Mouse (Mus musculus): ENCODE results near the gene Egfl8. TPM values are rescaled to one million over a fixed set of nuclear protein-coding genes. Genes with fewer than 3 reads are reported as not detected.

Gene Egfl8
- 1 to 10 TPM; 2.5 to 3.4 TPM for total RNA-seq (2021)

DNA sequence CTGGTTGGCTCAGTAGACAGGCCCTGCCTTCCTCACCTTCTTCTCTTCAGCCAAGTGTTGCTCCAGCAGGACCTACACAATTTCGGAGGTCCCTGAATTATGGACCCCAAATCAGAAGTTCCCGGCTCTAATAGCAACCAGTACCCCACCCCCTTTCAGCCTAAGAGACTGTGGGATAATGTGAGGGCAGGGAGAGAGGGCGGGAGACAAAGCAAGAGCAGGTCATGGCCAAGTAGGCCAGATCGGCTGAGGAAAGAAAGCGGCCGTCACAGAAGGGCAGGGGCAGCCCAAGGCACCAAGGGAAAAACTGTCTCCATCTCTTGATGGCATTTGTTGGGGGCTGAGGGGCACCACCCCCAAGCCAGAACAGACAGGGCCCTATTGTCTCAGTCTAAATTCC lies at the start of gene Egfl8:
Gene Egfl8, minus strand, starts transcription at position 101 of the 400 bp plus-strand sequence.
- no peak for DNase-seq

DNA sequence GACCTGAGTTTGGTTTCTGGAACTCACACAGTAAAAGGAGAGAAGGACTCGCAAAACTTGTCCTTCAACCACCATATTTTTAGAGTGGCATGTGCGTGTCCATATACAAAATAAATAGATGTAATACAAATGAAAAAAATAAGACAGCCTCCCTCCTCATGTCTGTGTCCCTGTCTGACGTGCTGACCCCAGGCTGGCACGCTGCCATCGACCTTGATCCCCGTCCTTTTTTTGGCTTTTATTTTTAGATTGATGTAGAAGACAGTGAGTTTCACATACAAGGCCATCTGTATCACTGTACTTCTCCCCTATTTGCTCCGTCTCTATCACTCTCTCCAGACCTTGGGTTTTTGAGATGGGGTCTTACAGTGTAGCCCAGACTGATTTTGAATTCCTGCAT lies 48.7 kb upstream of the Egfl8 start:
- no peak for DNase-seq

DNA sequence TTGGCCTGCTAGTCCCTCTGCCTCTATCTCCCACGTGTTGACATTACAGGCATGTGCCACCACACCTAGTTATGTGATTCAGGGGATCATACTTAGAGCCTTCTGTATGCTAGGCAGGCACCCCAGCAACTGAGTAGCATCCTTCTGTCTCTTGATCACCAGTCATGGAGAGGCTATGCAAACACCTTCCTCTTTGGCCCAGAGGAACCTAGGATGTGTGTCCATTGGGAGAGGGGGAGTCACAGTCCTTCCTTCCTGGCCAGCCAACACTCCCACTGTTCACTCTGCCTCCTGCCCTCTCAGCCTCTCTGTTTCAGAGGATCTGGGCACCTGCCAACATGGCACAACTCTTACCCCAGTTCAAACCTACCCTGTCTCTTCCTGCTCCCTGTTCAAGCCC lies 47.8 kb upstream of the Egfl8 start:
- DNase-seq: no peak

DNA sequence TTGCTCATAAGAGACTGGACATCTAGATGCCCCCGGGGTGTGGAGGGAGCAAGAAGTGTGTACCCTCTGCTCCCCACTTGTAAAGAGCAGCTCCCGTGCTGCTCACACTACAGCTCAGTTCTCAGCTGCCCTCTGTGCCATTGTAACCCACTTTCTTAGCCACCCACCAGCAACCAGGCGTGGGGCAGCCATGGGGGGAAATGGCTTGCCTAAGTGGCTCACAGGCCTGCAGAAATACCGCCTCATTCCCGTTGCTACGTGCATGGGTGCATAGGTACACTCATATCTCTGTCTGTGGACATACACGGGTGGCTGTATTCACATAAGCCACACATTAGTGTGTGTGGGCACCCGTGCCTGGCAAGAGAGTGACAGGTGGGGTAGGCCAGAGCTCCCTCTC lies 47.2 kb upstream of the Egfl8 start:
- no peak for DNase-seq

DNA sequence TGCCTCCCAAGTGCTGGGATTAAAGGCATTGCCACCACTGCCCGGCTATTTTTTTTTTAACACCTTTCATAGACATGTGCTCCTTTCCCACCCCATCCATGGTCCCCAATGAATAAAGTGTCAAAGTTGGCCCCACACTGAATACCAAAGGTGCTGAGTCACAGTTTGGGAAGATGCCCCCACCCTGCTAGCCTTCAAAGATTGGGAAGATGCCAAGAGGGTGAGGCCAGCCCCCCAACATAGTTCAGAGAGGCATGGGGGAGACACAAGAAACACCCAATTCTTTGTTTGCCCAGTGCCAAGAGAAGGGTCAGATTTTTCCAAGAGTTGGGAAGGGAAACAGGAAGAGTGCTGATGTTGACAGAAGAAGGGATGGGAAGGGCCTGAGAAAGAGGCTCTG lies 46.7 kb upstream of the Egfl8 start:
- DNase-seq: no peak

DNA sequence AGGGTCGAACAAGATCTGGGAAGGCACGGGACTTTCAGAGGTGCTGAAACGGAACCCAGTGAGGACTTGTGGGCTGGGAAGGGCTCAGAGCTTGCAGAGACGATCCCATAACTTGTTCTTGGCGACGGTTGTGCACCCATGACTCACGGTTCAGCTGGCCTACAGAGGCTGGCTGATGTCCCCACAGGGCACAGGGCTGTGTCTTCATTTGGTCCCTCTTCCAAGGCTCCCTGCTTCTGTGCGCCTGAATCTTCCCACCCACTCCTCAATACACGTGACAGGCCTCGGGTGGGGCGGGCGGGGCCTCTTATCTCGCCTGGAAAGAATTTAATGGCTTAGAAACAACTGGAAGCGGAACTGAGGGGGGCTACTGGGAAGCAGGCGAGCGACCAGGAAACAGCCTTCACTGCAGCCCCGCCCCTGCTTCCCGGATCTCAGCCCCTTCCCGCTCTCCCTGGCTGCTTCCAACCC lies 45.4 kb upstream of the Egfl8 start:
- DNase-seq: peak; percentile 71

DNA sequence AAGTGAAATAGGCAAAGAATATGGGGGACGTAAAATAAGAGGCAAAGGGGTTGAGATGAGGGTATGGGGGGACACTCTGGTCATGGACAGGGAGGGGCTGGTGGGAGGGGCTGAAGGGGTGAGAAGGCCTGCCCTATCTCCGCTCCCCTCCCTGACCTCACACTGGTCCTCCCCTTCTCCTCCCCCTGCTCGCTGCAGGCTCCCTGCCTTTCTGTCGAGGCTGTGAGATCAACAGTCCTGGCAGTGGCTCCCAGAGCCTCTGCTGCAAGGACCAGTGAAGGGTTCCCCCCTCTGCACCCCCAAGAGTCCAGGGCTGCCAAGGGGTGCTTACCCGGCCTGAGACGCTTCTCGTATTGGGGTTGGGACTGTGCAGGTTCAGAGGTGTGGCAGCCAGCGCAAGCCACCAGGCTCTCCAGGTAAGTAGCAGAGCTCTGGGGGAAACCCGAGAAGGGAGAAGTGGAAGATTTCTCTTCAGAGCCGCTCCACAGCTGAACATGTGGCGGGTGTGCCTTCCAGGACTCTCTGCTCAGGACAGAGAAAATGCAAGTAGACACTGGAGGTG lies 44.6 kb upstream of the Egfl8 start:
- peak; percentile 47 for DNase-seq

DNA sequence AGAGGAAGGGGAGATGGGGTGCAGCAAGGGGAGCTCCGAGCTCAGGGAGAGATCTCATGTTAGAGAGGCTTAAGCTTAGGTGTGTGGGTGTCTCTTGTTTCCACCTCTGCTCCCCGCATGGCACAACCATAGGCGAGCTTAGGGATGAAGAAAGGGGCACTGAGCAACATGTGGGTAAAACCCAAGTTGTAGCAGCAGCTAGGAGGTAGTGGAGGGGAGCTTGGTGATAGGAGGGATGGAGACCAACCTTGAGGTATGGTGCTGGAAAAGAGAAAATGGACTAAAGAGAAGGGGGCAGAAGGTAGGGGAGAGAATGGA lies 44.1 kb upstream of the Egfl8 start:
- DNase-seq: no peak

DNA sequence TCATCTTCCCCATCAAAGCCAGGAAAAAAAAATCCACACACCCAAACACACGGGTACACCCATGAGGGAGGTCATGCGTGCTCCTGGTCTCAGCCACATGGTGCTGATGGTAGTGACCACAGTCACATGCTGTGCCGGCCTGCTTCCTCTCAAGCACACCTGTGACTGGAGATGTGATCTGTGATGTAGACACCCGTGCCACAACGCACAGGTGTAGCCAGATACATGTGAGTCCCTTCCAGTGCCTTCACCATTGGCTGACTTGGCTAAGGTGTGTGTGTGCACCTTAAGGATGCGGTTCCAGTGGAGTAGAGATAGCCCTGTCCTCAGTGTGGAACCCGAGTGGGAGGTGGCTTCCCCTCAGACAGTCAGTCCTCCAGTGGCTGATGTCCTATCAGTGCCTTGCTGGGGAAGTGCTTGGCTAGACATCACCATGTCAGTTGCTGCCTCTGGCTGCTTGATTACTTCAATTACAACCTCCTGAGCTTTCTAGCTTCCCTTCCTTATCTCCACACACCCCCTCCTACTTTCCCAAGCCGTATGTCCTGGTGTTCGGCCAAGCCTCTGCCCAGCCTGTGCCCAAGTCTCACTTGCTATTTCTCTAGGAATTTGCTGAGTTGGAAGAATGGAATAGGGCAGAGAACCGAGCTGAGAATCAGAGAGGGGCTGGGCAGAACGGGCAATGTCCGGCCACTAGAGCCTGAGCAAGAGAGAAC lies 43.6 kb upstream of the Egfl8 start:
- no peak for DNase-seq

DNA sequence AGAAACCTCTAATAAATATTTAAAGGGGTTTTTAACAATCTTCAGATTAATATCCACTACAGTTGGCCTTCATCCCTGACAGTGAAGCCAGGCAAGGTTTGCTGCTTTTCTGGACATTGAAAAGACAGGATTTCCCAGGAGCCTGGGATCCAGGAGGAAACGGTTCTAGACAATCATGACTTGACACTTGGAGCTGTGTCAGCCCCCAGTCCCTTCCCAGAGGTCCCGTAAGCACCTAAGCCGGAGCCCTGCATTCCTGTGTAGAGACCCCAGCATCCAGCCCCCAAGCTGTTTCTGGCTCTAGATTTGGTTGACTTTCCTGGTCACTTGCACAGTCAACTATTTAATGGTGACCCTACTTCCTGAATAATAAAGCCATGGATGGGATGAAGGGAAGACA lies 42.8 kb upstream of the Egfl8 start:
- DNase-seq: no peak

DNA sequence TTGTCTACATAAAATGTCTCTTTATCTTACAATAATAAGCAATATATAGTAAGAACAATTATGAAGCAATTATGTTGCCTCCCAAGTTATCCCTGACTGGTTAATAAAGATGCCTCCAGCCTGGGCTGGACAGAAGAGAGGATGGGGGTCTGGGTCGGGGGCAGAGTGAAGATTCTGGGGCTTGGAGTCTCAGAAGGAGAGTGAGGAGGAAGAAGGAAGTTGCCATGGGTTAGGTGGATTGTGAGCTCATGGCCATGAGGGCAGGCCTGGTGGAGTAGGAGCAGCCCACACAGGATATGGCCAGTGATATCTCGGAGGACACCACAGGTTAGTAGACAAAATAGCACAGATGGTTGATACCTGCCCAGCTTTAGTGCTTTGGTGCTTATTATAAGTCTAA lies 42.4 kb upstream of the Egfl8 start:
- no peak for DNase-seq

DNA sequence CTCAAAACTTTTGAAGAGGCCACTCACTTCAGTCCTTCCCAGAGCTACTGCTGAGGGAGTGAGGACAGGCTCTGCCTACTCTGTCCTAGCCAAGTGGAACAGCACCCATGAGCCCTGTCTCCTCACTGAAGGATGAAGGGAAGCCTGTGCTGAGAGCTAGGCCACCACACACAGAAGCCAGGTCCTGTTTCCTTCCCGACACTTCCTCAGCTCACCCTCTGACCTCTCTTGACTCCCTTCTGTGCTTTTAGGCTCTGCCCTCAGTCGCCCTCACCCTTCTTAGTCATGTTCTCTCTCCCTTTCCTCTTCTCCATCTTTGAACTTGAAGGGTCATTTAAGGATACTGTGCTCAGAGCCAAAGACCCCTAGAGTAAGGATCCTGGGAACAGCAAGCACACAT lies 41.5 kb upstream of the Egfl8 start:
- no peak for DNase-seq

DNA sequence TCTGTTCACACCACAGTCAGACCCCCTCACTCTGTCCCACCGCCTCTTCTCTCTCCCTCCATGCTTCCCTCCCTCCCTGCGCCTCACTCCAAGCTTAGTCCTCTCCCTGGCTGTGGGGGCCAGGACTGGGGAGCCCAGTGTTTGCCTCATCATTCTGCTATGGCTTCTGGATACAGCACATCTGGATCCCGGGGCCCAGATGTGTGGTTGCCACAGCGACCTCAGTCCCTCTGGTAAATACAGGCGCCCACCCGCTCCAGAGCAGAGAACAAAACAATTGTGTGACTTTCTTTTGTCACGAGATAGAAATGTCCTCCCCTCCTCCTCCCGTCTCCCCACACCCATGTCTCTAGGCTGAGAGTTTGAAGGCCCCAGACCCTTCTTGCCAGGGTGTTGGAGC lies 40.9 kb upstream of the Egfl8 start:
- peak; percentile 65 for DNase-seq

DNA sequence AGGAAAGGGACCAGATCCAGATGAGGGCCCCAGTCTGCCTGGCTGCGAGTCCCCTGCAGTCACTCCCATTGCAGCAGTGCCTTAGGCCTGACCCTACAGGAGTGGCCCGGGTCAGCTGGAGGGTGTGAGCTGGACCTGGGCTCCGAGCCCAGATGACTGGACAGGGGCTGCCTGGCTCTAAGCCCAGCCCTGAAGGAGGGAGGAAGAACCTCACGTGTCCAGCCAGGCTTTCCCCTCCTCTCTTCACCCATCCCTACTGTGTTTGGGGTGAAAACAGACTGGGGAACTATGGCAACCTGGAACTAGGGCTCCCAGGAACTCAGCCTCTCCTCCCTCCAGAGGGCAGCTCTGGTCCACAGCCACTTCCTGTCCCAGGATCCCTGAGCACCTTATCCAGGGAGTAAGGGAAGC lies 39.8 kb upstream of the Egfl8 start:
- DNase-seq: peak; percentile 93

DNA sequence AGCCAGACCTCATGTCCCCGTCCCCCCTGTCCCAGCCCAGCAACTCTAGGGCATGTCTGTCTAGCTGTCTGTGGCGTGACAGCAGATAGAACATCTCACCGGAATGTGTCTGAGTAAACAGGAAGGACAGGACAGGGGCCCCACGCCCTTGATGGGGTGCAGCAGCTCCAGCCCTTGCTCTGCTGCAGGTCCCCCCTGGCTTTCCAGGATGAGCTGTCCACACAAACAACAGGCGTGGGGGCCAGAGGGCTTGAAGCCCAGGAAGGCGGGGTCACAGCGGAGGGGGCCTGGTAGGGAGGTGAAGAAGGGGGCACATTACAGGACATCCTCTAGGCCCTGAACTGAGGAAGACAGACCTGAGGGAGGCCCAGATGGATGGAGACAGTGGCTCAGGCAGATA lies 39.4 kb upstream of the Egfl8 start:
- no peak for DNase-seq

DNA sequence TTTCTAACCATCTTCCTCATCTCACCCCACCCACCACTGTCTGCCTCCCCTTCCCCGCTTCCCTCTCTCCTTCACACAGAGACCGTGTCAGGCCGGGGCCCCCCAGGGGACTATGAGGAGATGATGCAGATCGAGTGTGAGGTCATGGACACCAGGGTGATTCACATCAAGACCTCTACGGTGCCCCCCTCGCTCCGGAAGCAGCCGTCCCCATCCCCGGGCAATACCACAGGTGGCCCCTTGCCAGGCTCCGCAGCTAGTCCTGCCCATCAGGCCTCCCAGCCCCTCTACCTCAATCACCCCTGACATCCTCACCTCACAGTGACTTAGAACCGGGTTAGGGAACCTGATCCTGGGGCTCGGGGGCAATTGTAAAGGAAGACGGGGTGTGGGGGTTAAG lies 38.6 kb upstream of the Egfl8 start:
- peak; percentile 46 for DNase-seq

DNA sequence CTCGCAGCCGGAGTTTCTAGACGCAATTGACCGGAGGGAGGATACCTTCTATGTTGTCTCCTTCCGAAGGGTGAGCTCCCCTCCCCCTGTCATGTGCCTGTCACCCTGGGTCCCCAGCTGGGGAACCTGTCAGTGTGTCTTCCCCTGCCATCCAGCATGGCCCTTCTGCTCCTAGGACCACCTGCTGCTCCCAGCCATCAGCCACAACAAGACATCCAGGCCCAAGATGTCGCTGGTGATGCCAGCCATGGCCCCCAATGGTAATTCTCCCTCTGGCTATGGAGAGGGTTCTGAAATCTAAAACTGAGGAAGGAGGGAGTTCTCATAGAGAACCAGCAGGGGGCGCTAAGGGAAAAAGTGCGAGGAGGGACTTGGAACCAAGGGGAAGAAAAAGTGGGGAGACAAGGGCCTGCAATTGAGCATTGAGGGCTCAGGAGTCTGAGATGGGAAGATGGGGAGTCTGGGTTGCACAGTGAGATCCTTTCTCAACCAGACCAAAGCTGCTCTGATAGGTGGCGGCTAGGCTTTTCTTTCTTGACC lies 38.0 kb upstream of the Egfl8 start:
- peak; percentile 80 for DNase-seq

DNA sequence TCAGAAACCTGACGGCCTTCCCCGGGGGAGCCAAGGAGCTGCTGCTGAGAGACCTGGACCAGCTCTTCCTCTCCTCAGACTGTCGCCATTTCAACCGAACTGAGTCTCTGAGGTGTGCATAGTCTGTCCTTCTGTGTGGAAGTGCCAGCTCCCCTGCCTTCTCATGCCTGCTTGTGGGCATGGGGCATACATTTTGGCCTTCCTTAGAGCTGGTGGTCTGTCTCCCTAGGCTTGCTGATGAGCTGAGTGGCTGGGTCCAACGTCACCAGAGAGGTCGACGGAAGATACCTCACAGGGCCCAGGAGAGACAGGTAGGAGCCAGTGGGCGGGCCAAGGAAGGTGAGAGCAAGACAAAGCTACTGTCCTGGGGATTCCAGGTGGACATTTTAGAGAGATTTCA lies 37.2 kb upstream of the Egfl8 start:
- DNase-seq: no peak

DNA sequence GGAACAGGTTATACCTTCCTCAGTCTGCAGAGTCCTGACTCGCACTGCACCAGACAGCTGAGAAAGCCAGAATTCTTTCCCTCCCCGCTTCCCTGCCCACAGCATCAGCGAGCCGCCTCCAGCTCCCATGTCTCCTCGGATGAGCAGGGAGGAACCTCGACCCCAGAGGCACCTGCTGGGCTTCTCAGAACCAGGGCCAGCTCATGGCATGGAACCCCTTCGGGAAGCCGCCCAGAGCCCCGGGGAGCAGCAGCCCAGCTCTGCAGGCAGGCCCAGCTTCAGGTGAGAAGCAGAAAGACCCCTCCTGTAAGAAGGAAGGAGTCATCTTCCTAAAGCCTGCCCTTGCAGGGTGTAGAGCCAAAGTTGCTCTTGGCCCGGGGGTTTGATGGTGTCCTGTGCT lies 36.8 kb upstream of the Egfl8 start:
- no peak for DNase-seq

DNA sequence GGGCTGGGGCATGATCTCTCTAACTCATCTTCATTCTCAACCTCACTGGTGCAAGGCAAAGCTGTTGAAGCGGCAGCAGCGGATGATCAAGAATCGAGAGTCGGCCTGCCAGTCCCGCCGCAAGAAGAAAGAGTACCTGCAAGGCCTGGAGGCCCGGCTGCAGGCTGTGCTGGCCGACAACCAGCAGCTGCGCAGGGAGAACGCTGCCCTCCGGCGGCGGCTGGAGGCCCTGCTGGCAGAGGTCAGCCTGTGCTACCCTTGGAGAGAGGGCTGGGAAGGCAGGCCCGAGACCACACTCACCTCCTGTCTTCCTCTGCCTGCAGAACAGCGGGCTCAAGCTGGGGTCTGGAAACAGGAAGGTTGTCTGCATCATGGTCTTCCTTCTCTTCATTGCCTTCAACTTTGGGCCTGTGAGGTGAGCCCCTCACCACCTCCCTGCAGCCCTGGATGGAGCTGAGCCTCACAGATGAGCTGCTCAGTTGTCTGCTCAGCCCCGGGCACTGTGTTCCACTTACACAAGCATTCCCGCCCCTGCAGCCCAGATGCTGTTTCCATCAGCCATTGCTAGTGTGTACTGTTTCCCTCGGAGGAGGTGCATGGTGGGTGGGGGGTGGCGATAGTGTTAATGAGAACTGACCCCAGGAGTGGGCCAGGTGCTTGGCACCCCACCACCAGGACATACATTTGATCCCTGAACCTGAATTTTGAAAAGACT lies 35.9 kb upstream of the Egfl8 start:
- DNase-seq: peak; percentile 71

DNA sequence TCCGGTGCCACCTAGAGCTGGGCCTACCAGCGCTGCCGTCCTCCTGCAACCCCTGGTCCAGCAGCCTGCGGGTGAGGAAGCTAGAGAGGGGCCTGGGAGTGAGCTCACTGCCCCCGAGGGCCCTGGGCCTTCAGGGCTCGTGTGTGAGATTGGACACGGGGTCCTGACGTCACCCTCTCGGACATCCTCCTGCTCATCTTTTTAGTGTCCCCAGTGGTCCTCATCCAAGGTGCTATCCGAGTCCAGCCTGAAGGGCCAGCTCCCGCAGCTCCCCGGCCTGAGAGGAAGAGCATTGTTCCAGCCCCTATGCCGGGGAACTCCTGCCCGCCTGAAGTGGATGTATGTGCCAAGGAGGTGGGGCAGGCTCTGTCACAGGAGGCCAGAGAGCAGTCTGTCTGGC lies 35.0 kb upstream of the Egfl8 start:
- DNase-seq: no peak

DNA sequence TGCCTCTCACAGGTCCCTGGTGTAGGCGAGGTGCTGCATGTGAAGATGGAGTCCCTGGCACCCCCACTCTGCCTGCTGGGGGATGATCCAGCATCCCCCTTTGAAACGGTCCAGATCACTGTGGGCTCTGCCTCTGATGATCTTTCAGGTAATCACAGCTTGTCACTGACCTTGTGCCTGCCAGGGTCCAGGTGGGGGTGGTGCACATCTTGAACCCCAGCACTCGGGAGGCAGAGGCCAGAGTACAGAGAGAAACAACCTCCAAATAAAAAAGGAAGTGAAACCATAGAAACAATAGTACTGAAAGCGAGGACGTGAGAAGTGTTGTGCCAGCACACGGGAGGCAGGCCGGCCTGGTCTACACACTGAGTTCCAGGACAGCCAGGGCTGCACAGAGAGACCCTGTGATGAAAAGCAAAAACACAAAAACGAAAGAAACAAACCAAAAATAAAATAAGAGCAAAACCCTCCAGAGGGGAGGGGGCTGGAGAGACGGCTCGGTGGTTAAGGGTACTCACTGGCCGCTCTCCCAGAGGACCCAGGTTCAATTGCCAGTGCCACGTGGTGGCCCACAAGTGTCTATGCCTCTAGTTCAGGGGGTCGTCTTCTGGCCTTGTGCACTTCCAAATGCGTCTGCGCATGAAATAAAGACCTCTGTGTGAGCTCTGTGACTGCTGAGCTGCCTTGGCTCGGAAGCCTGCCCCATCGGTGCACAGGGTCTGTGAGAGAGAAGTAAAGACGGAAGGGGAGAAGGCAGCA lies 33.5 kb upstream of the Egfl8 start:
- DNase-seq: no peak

Data from heart, postnatal 4 days (tissue).